ENCODE assay signal across 20 mouse cellular contexts in the genomic region with DNA sequence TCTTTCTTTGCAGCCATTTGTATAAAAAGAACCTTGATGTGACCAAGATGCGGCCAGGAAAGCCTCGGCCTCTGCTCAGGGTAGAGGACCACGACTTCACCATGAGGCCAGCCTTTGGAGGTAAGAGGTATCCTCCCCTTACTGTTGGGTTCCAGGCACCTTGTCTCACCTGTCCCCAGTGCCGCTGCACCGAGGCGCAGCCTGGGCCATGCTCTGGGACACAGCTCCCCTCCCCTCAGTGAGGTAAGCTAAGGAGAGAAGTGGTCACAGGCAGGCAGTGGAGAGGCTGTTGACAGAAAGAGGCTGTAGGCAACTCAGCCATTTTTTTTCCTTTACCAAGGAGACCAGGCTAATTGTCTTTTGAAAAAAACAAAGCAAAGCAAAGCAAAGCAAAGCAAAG. TPM values are rescaled to one million over a fixed set of nuclear protein-coding genes. Genes with fewer than 3 reads are reported as not detected.
"Had no signal": no experiment of that assay in that cellular context is flagged by ENCODE, and none has a peak within 500 bp of the region (broad histone marks: within the 10 kb centered on the region; RNA-seq: fewer than 3 reads in every experiment).

No protein-coding gene starts in this region.

- H3K36me3 ChIP-seq: midbrain, embryonic 10.5 days; neural tube, embryonic 13.5 days; neural tube, embryonic 15.5 days had no signal

- H3K9me3 ChIP-seq: midbrain, embryonic 10.5 days; neural tube, embryonic 13.5 days; neural tube, embryonic 15.5 days had no signal

- H3K4me1 ChIP-seq: neural tube, embryonic 13.5 days; neural tube, embryonic 15.5 days had no signal

- H3K27ac ChIP-seq: midbrain, embryonic 10.5 days; neural tube, embryonic 13.5 days; neural tube, embryonic 15.5 days had no signal

- DNase-seq: lung, adult 18-20 months; lung, embryonic 14.5 days; lung, postnatal 10 days; lung, postnatal 4 days; midbrain, embryonic 14.5 days; retina, postnatal 1 day; right cerebral cortex, adult 18-20 months; right cerebral cortex, postnatal 25 days; right cerebral cortex, postnatal 4 days; spleen, adult 18-20 months; thymus, adult 18-20 months; thymus, postnatal 14 days; thymus, postnatal 36 days had no signal

- H3K4me2 ChIP-seq: lung, embryonic 14.5 days; neural tube, embryonic 13.5 days; neural tube, embryonic 15.5 days had no signal

- H3K27me3 ChIP-seq: neural tube, embryonic 13.5 days; neural tube, embryonic 15.5 days had no signal

- H3K4me3 ChIP-seq: midbrain, embryonic 10.5 days; myocyte; neural tube, embryonic 13.5 days; neural tube, embryonic 15.5 days had no signal

- H3K9ac ChIP-seq: lung, embryonic 14.5 days; neural tube, embryonic 13.5 days; neural tube, embryonic 15.5 days had no signal

- ATAC-seq: midbrain, embryonic 16.5 days had no signal

RNA-seq across cellular contexts. Expression of gene Gabrr2, which starts 8.5 kb away (rescaled TPM):
- polyA plus RNA-seq: liver, embryonic 16.5 days; neural tube, embryonic 11.5 days had no signal
